Mouse (Mus musculus) liver, embryonic 14.5 days (tissue): ENCODE data around the gene Rin2. TPM values are rescaled to one million over a fixed set of nuclear protein-coding genes. Genes with fewer than 3 reads are reported as not detected.

Experiments
- ATAC-seq: fragments of 200-750 bp; cut with Nextera tagmentation; 2 replicates; pipeline ENCODE4 v1.8.0; 2017; ENCODE audit warnings: moderate number of reproducible peaks, mild to moderate bottlenecking, moderate library complexity; ENCODE audit not compliant: insufficient read depth
- DNase-seq, 3 experiments: peaks; one replicate each; pipeline ENCODE4 v3.0.0-alpha.2; 2012 to 2013; ENCODE audit warnings: low read depth in 3 of 3, low spot score in 3 of 3
- H3K27ac ChIP-seq: fragments of 300-500 bp; sonication (generic); 2 replicates; pipeline ENCODE4 v1.5.1; 2014; ENCODE audit warnings: moderate library complexity, mild to moderate bottlenecking, control low read depth, inconsistent platforms
- H3K27me3 ChIP-seq: fragments of 300-500 bp; sonication (generic); 2 replicates; pipeline ENCODE4 v1.6.1; 2014; ENCODE audit warnings: mild to moderate bottlenecking, low read length, moderate library complexity; ENCODE audit not compliant: control insufficient read depth, insufficient read depth
- H3K36me3 ChIP-seq: fragments of 300-500 bp; sonication (generic); replicated peaks from 2 replicates; pipeline ENCODE4 v1.6.1; 2014; ENCODE audit warnings: low read depth; ENCODE audit not compliant: control insufficient read depth, insufficient read depth
- H3K4me1 ChIP-seq, 2 experiments: fragments of 200-500 bp in 1 of 2; fragments of 300-500 bp in 1 of 2; sonication (generic) in 1 of 2; replicated peaks; 2 replicates each; pipeline ENCODE4 v1.6.1; 2012 to 2014; ENCODE audit warnings: antibody characterized with exemption in 1 of 2, inconsistent platforms in 1 of 2, low read length in 1 of 2; ENCODE audit not compliant: control insufficient read depth in 2 of 2, insufficient read depth in 2 of 2
- H3K4me2 ChIP-seq: fragments of 300-500 bp; sonication (generic); 2 replicates; pipeline ENCODE4 v1.6.1; 2014; ENCODE audit warnings: low read depth, mild to moderate bottlenecking, control low read depth, moderate library complexity
- H3K4me3 ChIP-seq, 2 experiments: fragments of 200-500 bp in 1 of 2; fragments of 300-500 bp in 1 of 2; sonication (generic) in 1 of 2; 2 replicates each; pipeline ENCODE4 v1.5.1; 2012 to 2014; ENCODE audit warnings: low read depth in 2 of 2, low read length in 2 of 2, mild to moderate bottlenecking in 2 of 2, control low read depth in 1 of 2, inconsistent platforms in 1 of 2, moderate library complexity in 1 of 2; ENCODE audit not compliant: insufficient read depth in 1 of 2
- H3K9ac ChIP-seq: fragments of 300-500 bp; sonication (generic); replicated peaks from 2 replicates; pipeline ENCODE4 v1.6.1; 2014; ENCODE audit warnings: mild to moderate bottlenecking, control low read depth, moderate library complexity
- H3K9me3 ChIP-seq: fragments of 300-500 bp; sonication (generic); 2 replicates; pipeline ENCODE4 v1.6.1; 2016; ENCODE audit warnings: low read length, mixed read lengths; ENCODE audit not compliant: control insufficient read depth
- CTCF ChIP-seq: IDR thresholded peaks from 2 replicates; pipeline ENCODE4 v1.5.1; 2016; ENCODE audit warnings: antibody characterized with exemption, low read depth, control low read depth
- EP300 ChIP-seq: IDR thresholded peaks from 2 replicates; pipeline ENCODE4 v1.6.1; 2016; ENCODE audit warnings: antibody characterized with exemption, low read depth
- WGBS: fragments of 180-500 bp; shearing (Covaris S2); extraction: QIAGEN DNeasy Blood & Tissue Kit; methylation state at CpG from one replicate; pipeline ENCODE4 v1.1.7; 2014; ENCODE audit not compliant: insufficient replicate concordance; 5-methylcytosine and 5-hydroxymethylcytosine counted together
- polyA plus RNA-seq, 2 experiments: library from polyadenylated mRNA; depleted of rRNA in 1 of 2; stranded (reverse) in 1 of 2; unstranded in 1 of 2; fragments of >200 nt; fragmentation: Nextera tagmentation in 1 of 2; extraction: Ambion mirVana in 1 of 2; gene quantifications; 2 replicates each; pipeline versions ENCODE4 v1.2.1 to v1.2.3; 2012 to 2014

Gene Rin2
- polyA plus RNA-seq, 2 experiments = 1.1 to 1.7 TPM

GRCm38 (mm10) chr2:145682924-145683323 lies 7.9 kb downstream of the Rin2 start:
- DNase-seq (no peak), ATAC-seq (no peak)
- 49% methylated on average over 3 of the region's 3 CpGs for WGBS
- H3K27me3 ChIP-seq = no peaks in the 10 kb centered on the region
- TF ChIP-seq EP300 = no peak
- no peak overlapping the region for H3K27ac ChIP-seq
- peaks cover 0 to 2% of the 10 kb centered on the region in 2 experiments; a peak in 1 of 4 replicates for H3K4me1 ChIP-seq
- H3K4me2 ChIP-seq = no peak overlapping the region
- no peaks in the 10 kb centered on the region for H3K36me3 ChIP-seq
- no peak overlapping the region for H3K9ac ChIP-seq
- no peaks in the 10 kb centered on the region for H3K9me3 ChIP-seq
- H3K4me3 ChIP-seq = no peak overlapping the region

GRCm38 (mm10) chr2:145683536-145683935 lies 8.5 kb downstream of the Rin2 start:
- WGBS = 61% methylated on average over 3 of the region's 3 CpGs
- Histone ChIP-seq H3K4me1 (peaks cover 0 to 2% of the 10 kb centered on the region in 2 experiments; a peak in 1 of 4 replicates), H3K4me3 (no peak overlapping the region)

GRCm38 (mm10) chr2:145684151-145684550 lies 9.1 kb downstream of the Rin2 start:
- no peak overlapping the region for H3K4me3 ChIP-seq
- H3K4me2 ChIP-seq = no peak overlapping the region
- no peaks in the 10 kb centered on the region for H3K36me3 ChIP-seq
- no peak overlapping the region for H3K9ac ChIP-seq
- no peaks in the 10 kb centered on the region for H3K9me3 ChIP-seq
- ATAC-seq (no peak), DNase-seq (no peak)
- 76% methylated on average over 1 of the region's 1 CpGs for WGBS
- no peaks in the 10 kb centered on the region for H3K27me3 ChIP-seq
- peaks cover 0 to 2% of the 10 kb centered on the region in 2 experiments; a peak in 1 of 4 replicates for H3K4me1 ChIP-seq
- TF ChIP-seq CTCF = no peak
- TF ChIP-seq EP300 = no peak
- no peak overlapping the region for H3K27ac ChIP-seq

More at GRCm38 (mm10) chr2:145683536-145683935, 8.5 kb downstream of the Rin2 start:
- DNase-seq = no peak
- Histone ChIP-seq H3K27me3 (no peaks in the 10 kb centered on the region), H3K27ac (no peak overlapping the region), H3K4me2 (no peak overlapping the region), H3K9me3 (no peaks in the 10 kb centered on the region), H3K9ac (no peak overlapping the region), H3K36me3 (no peaks in the 10 kb centered on the region)
- ATAC-seq = no peak
- no peak for TF ChIP-seq CTCF
- TF ChIP-seq EP300 = no peak

- H3K36me3 ChIP-seq = no peaks in the 10 kb centered on the region
- peaks cover 0 to 2% of the 10 kb centered on the region in 2 experiments; a peak in 1 of 4 replicates for H3K4me1 ChIP-seq
- no peak overlapping the region for H3K4me2 ChIP-seq
- H3K4me3 ChIP-seq = no peak overlapping the region
- no peak for ATAC-seq
- H3K9ac ChIP-seq = no peak overlapping the region
- H3K9me3 ChIP-seq = no peaks in the 10 kb centered on the region
- H3K27me3 ChIP-seq = no peaks in the 10 kb centered on the region
- 21% methylated on average over 8 of the region's 8 CpGs for WGBS
- no peak overlapping the region for H3K27ac ChIP-seq
- DNase-seq = no peak
- TF ChIP-seq CTCF = no peak
- no peak for TF ChIP-seq EP300
These were observed 9.9 kb downstream of the Rin2 start for GRCm38 (mm10) chr2:145684891-145685290.

GRCm38 (mm10) chr2:145686017-145686416 lies 11.0 kb downstream of the Rin2 start:
- TF ChIP-seq CTCF = no peak
- Histone ChIP-seq H3K36me3 (no peaks in the 10 kb centered on the region), H3K4me2 (no peak overlapping the region), H3K9me3 (no peaks in the 10 kb centered on the region), H3K27ac (no peak overlapping the region), H3K4me1 (peaks cover 0 to 2% of the 10 kb centered on the region in 2 experiments; a peak in 1 of 4 replicates), H3K27me3 (no peaks in the 10 kb centered on the region), H3K4me3 (no peak overlapping the region), H3K9ac (no peak overlapping the region)
- 47% methylated on average over 4 of the region's 4 CpGs for WGBS
- DNase-seq = no peak
- no peak for ATAC-seq
